Mouse (Mus musculus): ENCODE data around the gene Vamp4.
"Not testable (repeated sequence)": the region's sequence is repeated elsewhere in the genome, so short reads cannot be mapped to it uniquely, and the experiment has no call there.

Vamp4 gene

GRCm38 (mm10) chr1:162590415-162590997 is 20.2 kb downstream of the Vamp4 start:
- DNase-seq, result no peak

GRCm38 (mm10) chr1:162597379-162598102 is 27.2 kb downstream of the Vamp4 start:
- DNase-seq, result no peak

- no peak for DNase-seq
Observed at GRCm38 (mm10) chr1:162599617-162600016, 29.3 kb downstream of the Vamp4 start.

- DNase-seq, result no peak
Observed at GRCm38 (mm10) chr1:162601288-162601687, 31.0 kb downstream of the Vamp4 start.

GRCm38 (mm10) chr1:162608127-162608526 is 37.8 kb downstream of the Vamp4 start:
- DNase-seq, result no peak

GRCm38 (mm10) chr1:162609633-162610250 is 39.4 kb downstream of the Vamp4 start:
- DNase-seq, result no peak

- no peak for DNase-seq
Observed at GRCm38 (mm10) chr1:162611191-162611590, 40.9 kb downstream of the Vamp4 start.

GRCm38 (mm10) chr1:162615511-162615910 is 45.2 kb downstream of the Vamp4 start:
- DNase-seq, result peak; percentile 29

GRCm38 (mm10) chr1:162620487-162620886 is 50.2 kb downstream of the Vamp4 start:
- no peak for DNase-seq

GRCm38 (mm10) chr1:162623895-162624294 is 53.6 kb downstream of the Vamp4 start:
- no peak for DNase-seq

- no peak for DNase-seq
Observed at GRCm38 (mm10) chr1:162625229-162625628, 54.9 kb downstream of the Vamp4 start.

- DNase-seq, result not testable (repeated sequence)
Observed at GRCm38 (mm10) chr1:162627821-162628220, 57.5 kb downstream of the Vamp4 start.

- not testable (repeated sequence) for DNase-seq
Observed at GRCm38 (mm10) chr1:162628326-162628725, 58.0 kb downstream of the Vamp4 start.

- not testable (repeated sequence) for DNase-seq
Observed at GRCm38 (mm10) chr1:162635291-162635931, 65.1 kb downstream of the Vamp4 start.

- no peak for DNase-seq
Observed at GRCm38 (mm10) chr1:162636516-162636915, 66.2 kb downstream of the Vamp4 start.

GRCm38 (mm10) chr1:162638535-162638934 is 68.2 kb downstream of the Vamp4 start:
- no peak for DNase-seq

- DNase-seq, result no peak
Observed at GRCm38 (mm10) chr1:162639051-162639750, 68.9 kb downstream of the Vamp4 start, which contains the start of gene Myoc. Gene Myoc, plus strand, starts transcription at chr1:162639155.

GRCm38 (mm10) chr1:162639861-162640260 is 69.5 kb downstream of the Vamp4 start:
- no peak for DNase-seq

- no peak for DNase-seq
Observed at GRCm38 (mm10) chr1:162642591-162642990, 72.3 kb downstream of the Vamp4 start.

GRCm38 (mm10) chr1:162643752-162644151 is 73.4 kb downstream of the Vamp4 start:
- peak; percentile 23 for DNase-seq

GRCm38 (mm10) chr1:162646083-162646686 is 75.9 kb downstream of the Vamp4 start:
- no peak for DNase-seq

GRCm38 (mm10) chr1:162648416-162648815 is 78.1 kb downstream of the Vamp4 start:
- DNase-seq, result no peak
